Mouse (Mus musculus) limb, embryonic 10.5 days (tissue): ENCODE results near the gene Sntb2. TPM values are rescaled to one million over a fixed set of nuclear protein-coding genes. Genes with fewer than 3 reads are reported as not detected.
A peak's percentile ranks its signal among the peaks of the same experiment; 100 is the strongest.

Source experiments
- DNase-seq: peaks from one replicate; pipeline ENCODE4 v3.0.0-alpha.2; 2017; ENCODE audit warnings: low spot score
- H3K27ac ChIP-seq: fragments of 300-500 bp; sonication (generic); 2 replicates; pipeline ENCODE4 v1.5.1; 2016; ENCODE audit warnings: mild to moderate bottlenecking
- H3K27me3 ChIP-seq: fragments of 300-500 bp; sonication (generic); 2 replicates; pipeline ENCODE4 v1.6.1; 2016; ENCODE audit warnings: low read depth, mild to moderate bottlenecking; ENCODE audit not compliant: poor library complexity, severe bottlenecking
- H3K36me3 ChIP-seq: fragments of 300-500 bp; sonication (generic); 2 replicates; pipeline ENCODE4 v1.6.1; 2016; ENCODE audit warnings: mild to moderate bottlenecking, moderate library complexity
- H3K4me1 ChIP-seq: fragments of 300-500 bp; sonication (generic); 2 replicates; pipeline ENCODE4 v1.6.1; 2016
- H3K4me3 ChIP-seq: fragments of 300-500 bp; sonication (generic); 2 replicates; pipeline ENCODE4 v1.5.1; 2016; ENCODE audit warnings: mild to moderate bottlenecking, moderate library complexity
- H3K9me3 ChIP-seq: fragments of 300-500 bp; sonication (generic); replicated peaks from 2 replicates; pipeline ENCODE4 v1.6.1; 2016; ENCODE audit warnings: mild to moderate bottlenecking
- WGBS: fragments of 180-500 bp; shearing (Covaris S2); methylation state at CpG from one replicate; pipeline ENCODE4 v1.1.7; 2016; 5-methylcytosine and 5-hydroxymethylcytosine counted together
- polyA plus RNA-seq: library from polyadenylated mRNA; unstranded; fragments of >200 nt; fragmentation: Nextera tagmentation; extraction: Ambion mirVana; gene quantifications from 2 replicates; pipeline ENCODE4 v1.2.1, GENCODE M21; 2016

The Sntb2 gene
- polyA plus RNA-seq, 1 experiment from 2014 or later: 15.9 TPM

GRCm38 (mm10) chr8:107035641-107036040 lies 100.1 kb downstream of the Sntb2 start:
- whole genome bisulfite sequencing: 93% methylated on average over 3 of the region's 3 CpGs
- DNase-seq: no peak
- H3K27ac ChIP-seq: no peak overlapping the region
- peaks cover 21% of the 10 kb centered on the region for H3K4me1 ChIP-seq
- no peaks in the 10 kb centered on the region for H3K9me3 ChIP-seq
- H3K4me3 ChIP-seq: no peak overlapping the region
- H3K36me3 ChIP-seq: peaks cover 41% of the 10 kb centered on the region
- no peaks in the 10 kb centered on the region for H3K27me3 ChIP-seq

- Histone ChIP-seq H3K27me3 (no peaks in the 10 kb centered on the region), H3K27ac (no peak overlapping the region), H3K4me3 (no peak overlapping the region), H3K9me3 (no peaks in the 10 kb centered on the region), H3K36me3 (peaks cover 51% of the 10 kb centered on the region), H3K4me1 (peaks cover 14% of the 10 kb centered on the region)
- no peak for DNase-seq
- 88% methylated on average over 8 of the region's 8 CpGs for WGBS
Measured at GRCm38 (mm10) chr8:107036626-107037025, 101.1 kb downstream of the Sntb2 start.

GRCm38 (mm10) chr8:107040632-107041031 lies 105.1 kb downstream of the Sntb2 start:
- WGBS: 83% methylated on average over 7 of the region's 7 CpGs
- Histone ChIP-seq H3K27ac (no peak overlapping the region), H3K36me3 (peaks cover 86% of the 10 kb centered on the region)

GRCm38 (mm10) chr8:107045478-107045877 lies 109.9 kb downstream of the Sntb2 start:
- H3K36me3 ChIP-seq: peaks cover 91% of the 10 kb centered on the region
- H3K4me1 ChIP-seq: peaks cover 23% of the 10 kb centered on the region
- no peak overlapping the region for H3K4me3 ChIP-seq
- DNase-seq: no peak
- H3K27me3 ChIP-seq: no peaks in the 10 kb centered on the region
- H3K9me3 ChIP-seq: no peaks in the 10 kb centered on the region
- no peak overlapping the region for H3K27ac ChIP-seq
- 91% methylated on average over 6 of the region's 6 CpGs for WGBS

More at GRCm38 (mm10) chr8:107040632-107041031, 105.1 kb downstream of the Sntb2 start:
- no peaks in the 10 kb centered on the region for H3K9me3 ChIP-seq
- H3K4me3 ChIP-seq: no peak overlapping the region
- H3K4me1 ChIP-seq: no peaks in the 10 kb centered on the region; the same call in 1 of the 2 replicates
- DNase-seq: no peak
- H3K27me3 ChIP-seq: no peaks in the 10 kb centered on the region

- H3K27ac ChIP-seq: no peak overlapping the region
- WGBS: 91% methylated on average over 5 of the region's 5 CpGs
- H3K36me3 ChIP-seq: peaks cover 91% of the 10 kb centered on the region
- peak overlapping the region; percentile 90; the same call in 1 of the 2 replicates for H3K4me3 ChIP-seq
- no peaks in the 10 kb centered on the region for H3K9me3 ChIP-seq
- DNase-seq: no peak
- H3K27me3 ChIP-seq: no peaks in the 10 kb centered on the region
- peaks cover 23% of the 10 kb centered on the region for H3K4me1 ChIP-seq
Measured at GRCm38 (mm10) chr8:107046976-107047375, 111.4 kb downstream of the Sntb2 start.

GRCm38 (mm10) chr8:107048061-107048941 lies 112.8 kb downstream of the Sntb2 start, which contains the start of gene Pdf:
Gene Pdf, minus strand, starts transcription at chr8:107048614.
- Histone ChIP-seq H3K4me1 (peaks cover 23% of the 10 kb centered on the region), H3K27ac (peak within 1 kb of the TSS; percentile 95), H3K36me3 (peaks cover 91% of the 10 kb centered on the region), H3K9me3 (no peaks in the 10 kb centered on the region), H3K27me3 (no peaks in the 10 kb centered on the region), H3K4me3 (peak within 1 kb of the TSS; percentile 90)
- peak; percentile 85 for DNase-seq
- WGBS: under 1% methylated on average over 87 of the region's 87 CpGs

GRCm38 (mm10) chr8:107049480-107049879 lies 113.9 kb downstream of the Sntb2 start:
- DNase-seq: no peak
- 93% methylated on average over 4 of the region's 4 CpGs for WGBS
- no peak overlapping the region; the same call in 1 of the 2 replicates for H3K27ac ChIP-seq
- H3K4me3 ChIP-seq: peak overlapping the region; percentile 90
- peaks cover 91% of the 10 kb centered on the region for H3K36me3 ChIP-seq
- H3K27me3 ChIP-seq: no peaks in the 10 kb centered on the region
- H3K4me1 ChIP-seq: peaks cover 23% of the 10 kb centered on the region
- no peaks in the 10 kb centered on the region for H3K9me3 ChIP-seq

- Histone ChIP-seq H3K9me3 (no peaks in the 10 kb centered on the region), H3K4me1 (peaks cover 28% of the 10 kb centered on the region), H3K27ac (no peak overlapping the region), H3K36me3 (peaks cover 73% of the 10 kb centered on the region), H3K27me3 (no peaks in the 10 kb centered on the region), H3K4me3 (no peak overlapping the region)
- DNase-seq: no peak
- 97% methylated on average over 8 of the region's 8 CpGs for WGBS
Measured at GRCm38 (mm10) chr8:107052046-107052445, 116.5 kb downstream of the Sntb2 start.

- H3K4me3 ChIP-seq: peak within 1 kb of the TSS; percentile 82
- H3K4me1 ChIP-seq: peaks cover 16% of the 10 kb centered on the region
- H3K27ac ChIP-seq: peak within 1 kb of the TSS; percentile 89
- H3K9me3 ChIP-seq: no peaks in the 10 kb centered on the region
- peaks cover 73% of the 10 kb centered on the region for H3K36me3 ChIP-seq
- no peaks in the 10 kb centered on the region for H3K27me3 ChIP-seq
- peak; percentile 97 for DNase-seq
- WGBS: under 1% methylated on average over 88 of the region's 88 CpGs
Measured at GRCm38 (mm10) chr8:107056076-107056972, 120.8 kb downstream of the Sntb2 start, which contains the start of the genes Cog8 and Nip7. Gene Cog8, minus strand, starts transcription at chr8:107056689. Gene Nip7, plus strand, starts transcription at chr8:107056877.

GRCm38 (mm10) chr8:107056973-107057369 lies 121.4 kb downstream of the Sntb2 start:
- DNase-seq: no peak
- Histone ChIP-seq H3K4me3 (peak overlapping the region; percentile 82), H3K27ac (peak overlapping the region; percentile 89), H3K4me1 (peaks cover 16% of the 10 kb centered on the region), H3K27me3 (no peaks in the 10 kb centered on the region), H3K36me3 (peaks cover 66% of the 10 kb centered on the region), H3K9me3 (no peaks in the 10 kb centered on the region)
- under 1% methylated on average over 33 of the region's 33 CpGs for WGBS

GRCm38 (mm10) chr8:107062613-107063012 lies 127.1 kb downstream of the Sntb2 start:
- Histone ChIP-seq H3K36me3 (peaks cover 34% of the 10 kb centered on the region), H3K9me3 (no peaks in the 10 kb centered on the region), H3K4me3 (no peak overlapping the region), H3K27ac (no peak overlapping the region), H3K27me3 (no peaks in the 10 kb centered on the region), H3K4me1 (peaks cover 16% of the 10 kb centered on the region)
- WGBS: 88% methylated on average over 1 of the region's 1 CpGs
- DNase-seq: no peak

- no peak within 1 kb of the TSS for H3K4me3 ChIP-seq
- 59% methylated on average over 17 of the region's 17 CpGs for WGBS
- H3K27ac ChIP-seq: no peak within 1 kb of the TSS
- H3K27me3 ChIP-seq: no peaks in the 10 kb centered on the region
- H3K9me3 ChIP-seq: no peaks in the 10 kb centered on the region
- peaks cover 26% of the 10 kb centered on the region for H3K36me3 ChIP-seq
- no peak for DNase-seq
- peaks cover 11% of the 10 kb centered on the region for H3K4me1 ChIP-seq
Measured at GRCm38 (mm10) chr8:107065511-107066496, 130.3 kb downstream of the Sntb2 start, which contains the start of gene Tmed6. Gene Tmed6, minus strand, starts transcription at chr8:107065644.
